In the genomic region with DNA sequence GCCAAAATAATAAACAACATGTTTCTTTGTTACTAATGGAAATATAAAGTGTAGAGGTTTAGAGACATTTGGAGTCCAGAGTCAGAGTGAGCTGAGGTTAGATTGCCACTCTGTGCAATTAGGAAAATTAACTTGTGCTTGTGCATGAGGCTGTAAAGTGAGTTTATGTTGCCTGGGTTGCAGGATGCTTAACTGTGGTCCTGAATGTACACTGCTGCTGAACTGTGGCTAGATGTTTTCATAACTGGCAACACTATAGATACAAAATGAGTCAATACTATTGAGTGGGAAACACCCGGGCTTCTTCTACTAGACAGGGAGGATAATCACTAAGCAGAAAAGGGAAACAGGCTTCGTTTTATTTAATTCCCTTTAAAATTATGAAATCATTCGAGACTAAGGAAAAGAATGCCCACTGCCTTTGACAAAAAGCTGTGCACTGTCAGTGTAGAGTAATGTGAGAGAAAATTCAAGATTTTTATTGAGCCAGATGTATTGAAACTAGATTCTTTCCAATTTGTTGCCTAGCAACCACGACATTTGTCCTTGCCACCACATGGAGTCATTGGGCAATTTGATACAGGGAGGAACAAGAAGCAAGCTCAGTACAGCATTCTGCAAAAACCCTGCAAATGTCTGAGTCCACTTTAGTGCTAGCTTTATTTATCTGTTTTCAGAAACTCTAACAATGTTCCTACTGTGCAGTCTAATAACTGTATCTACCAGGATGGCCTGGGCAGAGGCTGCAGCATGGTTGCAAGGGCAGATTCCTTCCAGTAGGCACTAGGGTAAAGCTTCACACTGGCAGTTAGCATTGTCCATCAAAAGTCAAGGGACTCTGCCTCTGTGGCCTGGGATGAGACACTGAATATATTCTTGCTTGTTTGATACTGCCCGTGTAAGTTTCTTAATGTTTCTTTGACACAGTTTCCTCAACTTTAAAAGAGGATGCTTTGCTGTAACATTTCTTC, we compare ENCODE assay signal across 11 mouse cellular contexts.
A peak's percentile ranks its signal among the peaks of the same experiment; 100 is the strongest.
DNase-seq lines count a peak whose midpoint lies in the region; ATAC-seq lines count a peak whose summit lies in the region.
"Had no signal": no experiment of that assay in that cellular context is flagged by ENCODE, and none has a peak within 500 bp of the region (broad histone marks: within the 10 kb centered on the region; RNA-seq: fewer than 3 reads in every experiment).

No protein-coding gene starts in this region.

- WGBS in forebrain, embryonic 12.5 days = 46% methylated on average over 5 of the region's 5 CpGs
- WGBS in neural tube, embryonic 12.5 days = 38% methylated on average over 5 of the region's 5 CpGs

- no peaks in the 10 kb centered on the region for H3K27me3 ChIP-seq in forebrain, embryonic 12.5 days
- no peaks in the 10 kb centered on the region for H3K27me3 ChIP-seq in neural tube, embryonic 12.5 days (replicated peaks)

- DNase-seq in layer of hippocampus, adult 18-20 months (ENCODE audit: low spot score in 2 of 2) = peak; percentile 20 to 63
- DNase-seq in layer of hippocampus, adult 8-10 months (ENCODE audit: low spot score in 2 of 2) = no peak
- DNase-seq in kidney, postnatal 14 days = no peak
- no peak for DNase-seq in kidney, adult 8-10 months
- no peak for DNase-seq in spleen, postnatal 10 days (ENCODE audit: low spot score in 2 of 2)
- DNase-seq: gastrocnemius, adult 2 months; lung, postnatal 14 days; right cerebral cortex, adult 18-20 months had no signal

- no peak overlapping the region for H3K4me2 ChIP-seq in forebrain, embryonic 12.5 days
- no peak overlapping the region for H3K4me2 ChIP-seq in neural tube, embryonic 12.5 days (replicated peaks)

- peaks cover 12% of the 10 kb centered on the region for H3K4me1 ChIP-seq in forebrain, embryonic 12.5 days
- H3K4me1 ChIP-seq in neural tube, embryonic 12.5 days = peaks cover 3% of the 10 kb centered on the region

- no peak overlapping the region for H3K9ac ChIP-seq in forebrain, embryonic 12.5 days
- H3K9ac ChIP-seq in neural tube, embryonic 12.5 days = no peak overlapping the region

- H3K9me3 ChIP-seq in forebrain, embryonic 12.5 days = no peaks in the 10 kb centered on the region
- no peaks in the 10 kb centered on the region for H3K9me3 ChIP-seq in neural tube, embryonic 12.5 days

- no peak overlapping the region for H3K4me3 ChIP-seq in forebrain, embryonic 12.5 days (replicated peaks)
- H3K4me3 ChIP-seq in neural tube, embryonic 12.5 days = no peak overlapping the region
- H3K4me3 ChIP-seq: gastrocnemius, adult 2 months had no signal

- peak; percentile 64 for ATAC-seq in forebrain, embryonic 12.5 days (ENCODE audit: low FRiP score)
- ATAC-seq in inflammation-experienced regulatory T-cells, adult 6 months = peak; percentile 27
- ATAC-seq in neural tube, embryonic 12.5 days (ENCODE audit: low FRiP score, low read depth) = peak; percentile 78

- no peak overlapping the region for H3K27ac ChIP-seq in forebrain, embryonic 12.5 days
- H3K27ac ChIP-seq in neural tube, embryonic 12.5 days = no peak overlapping the region
- H3K27ac ChIP-seq: gastrocnemius, adult 2 months had no signal

- H3K36me3 ChIP-seq in forebrain, embryonic 12.5 days (replicated peaks) = no peaks in the 10 kb centered on the region
- H3K36me3 ChIP-seq in neural tube, embryonic 12.5 days = no peaks in the 10 kb centered on the region

Comparison
In these comparisons a context has a peak if more than half of its experiments do, and no peak if none do; other contexts are left out.
1. DNase-seq: peak in layer of hippocampus, adult 18-20 months (2 of 2); none in layer of hippocampus, adult 8-10 months (0 of 2), kidney, postnatal 14 days (single experiment), kidney, adult 8-10 months (0 of 2) and spleen, postnatal 10 days (0 of 2).
2. ATAC-seq: peak in every context shown above with its lines; median percentile 78 in neural tube, embryonic 12.5 days; 64 in forebrain, embryonic 12.5 days; 27 in inflammation-experienced regulatory T-cells, adult 6 months.